Mouse (Mus musculus): Measurements from ENCODE around the gene Nxt1. TPM values are rescaled to one million over a fixed set of nuclear protein-coding genes. Genes with fewer than 3 reads are reported as not detected.
A peak's percentile ranks its signal among the peaks of the same experiment; 100 is the strongest.

Nxt1 gene
- total and polyA plus RNA-seq, 2 experiments from 2014 or later = 22.7 to 24.9 TPM

- Histone ChIP-seq H3K4me2 (ENCODE audit: low read depth, low read length, poor library complexity, severe bottlenecking) (no peak overlapping the region), H3K36me3 (ENCODE audit: insufficient read depth, low read length) (peaks cover 32% of the 10 kb centered on the region)
- ATAC-seq (ENCODE audit: low FRiP score) = no peak
These were observed 26.2 kb downstream of the Nxt1 start for GRCm38 (mm10) chr2:148698571-148698970.

GRCm38 (mm10) chr2:148706409-148707201 is 34.2 kb downstream of the Nxt1 start:
- DNase-seq (ENCODE audit: low spot score) (peak; percentile 71), ATAC-seq (ENCODE audit: low FRiP score) (peak; percentile 57; the same call in 1 of the 2 replicates)
- Histone ChIP-seq H3K36me3 (ENCODE audit: insufficient read depth, low read length) (peaks cover 21% of the 10 kb centered on the region; the same call in 1 of the 2 replicates), H3K4me3 (ENCODE audit: low read depth, low read length) (no peak overlapping the region), H3K9ac (replicated peaks; ENCODE audit: low read length, poor library complexity, severe bottlenecking) (no peak overlapping the region), H3K4me1 (ENCODE audit: insufficient read depth, low read length) (no peaks in the 10 kb centered on the region), H3K9me3 (ENCODE audit: low read length) (no peaks in the 10 kb centered on the region), H3K27me3 (ENCODE audit: insufficient read depth, low read length) (no peaks in the 10 kb centered on the region), H3K4me2 (ENCODE audit: low read depth, low read length, poor library complexity, severe bottlenecking) (no peak overlapping the region), H3K27ac (ENCODE audit: low read depth, low read length) (peak overlapping the region; percentile 47)
- WGBS = 76% methylated on average over 15 of the region's 15 CpGs
- TF ChIP-seq CTCF (IDR thresholded peaks at IDR 0.05) = peak; percentile 71

More at GRCm38 (mm10) chr2:148698571-148698970, 26.2 kb downstream of the Nxt1 start:
- no peak for DNase-seq (ENCODE audit: low spot score)
- Histone ChIP-seq H3K27me3 (ENCODE audit: insufficient read depth, low read length) (no peaks in the 10 kb centered on the region), H3K9me3 (ENCODE audit: low read length) (no peaks in the 10 kb centered on the region), H3K9ac (replicated peaks; ENCODE audit: low read length, poor library complexity, severe bottlenecking) (no peak overlapping the region), H3K4me3 (ENCODE audit: low read depth, low read length) (no peak overlapping the region), H3K4me1 (ENCODE audit: insufficient read depth, low read length) (no peaks in the 10 kb centered on the region), H3K27ac (ENCODE audit: low read depth, low read length) (no peak overlapping the region)
- WGBS = 87% methylated on average over 5 of the region's 5 CpGs
- TF ChIP-seq CTCF (IDR thresholded peaks at IDR 0.05) = no peak

DNA sequence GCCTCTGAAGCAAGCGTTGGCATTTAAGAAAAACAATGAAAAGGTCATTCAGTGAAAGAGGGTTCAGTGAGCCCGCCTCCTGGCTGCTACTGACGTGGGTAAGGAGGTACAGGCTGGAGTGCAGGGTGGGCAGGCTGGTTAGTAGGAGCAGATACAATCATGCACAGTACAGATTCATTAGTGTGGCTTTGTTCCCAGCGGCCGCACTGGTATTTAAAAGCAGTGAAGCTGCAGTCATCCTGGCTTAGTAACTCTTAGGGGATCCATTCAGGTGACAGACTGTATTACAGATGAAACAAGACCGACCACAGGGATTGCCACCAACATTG is 34.8 kb downstream of the Nxt1 start:
- ATAC-seq (ENCODE audit: low FRiP score) (no peak), DNase-seq (ENCODE audit: low spot score) (no peak)
- H3K4me3 ChIP-seq (ENCODE audit: low read depth, low read length) = no peak overlapping the region
- H3K4me1 ChIP-seq (ENCODE audit: insufficient read depth, low read length) = no peaks in the 10 kb centered on the region
- peaks cover 23% of the 10 kb centered on the region; the same call in 1 of the 2 replicates for H3K36me3 ChIP-seq (ENCODE audit: insufficient read depth, low read length)
- H3K9me3 ChIP-seq (ENCODE audit: low read length) = no peaks in the 10 kb centered on the region
- no peak overlapping the region for H3K4me2 ChIP-seq (ENCODE audit: low read depth, low read length, poor library complexity, severe bottlenecking)
- no peaks in the 10 kb centered on the region for H3K27me3 ChIP-seq (ENCODE audit: insufficient read depth, low read length)
- TF ChIP-seq CTCF (IDR thresholded peaks at IDR 0.05) = no peak
- WGBS = 71% methylated on average over 6 of the region's 6 CpGs
- H3K27ac ChIP-seq (ENCODE audit: low read depth, low read length) = no peak overlapping the region
- no peak overlapping the region for H3K9ac ChIP-seq (replicated peaks; ENCODE audit: low read length, poor library complexity, severe bottlenecking)

- H3K36me3 ChIP-seq (ENCODE audit: insufficient read depth, low read length) = peaks cover 14% of the 10 kb centered on the region; the same call in 1 of the 2 replicates
- no peaks in the 10 kb centered on the region for H3K9me3 ChIP-seq (ENCODE audit: low read length)
- DNase-seq (ENCODE audit: low spot score) (no peak), ATAC-seq (ENCODE audit: low FRiP score) (no peak)
- no peak for TF ChIP-seq CTCF (IDR thresholded peaks at IDR 0.05)
- H3K9ac ChIP-seq (replicated peaks; ENCODE audit: low read length, poor library complexity, severe bottlenecking) = no peak overlapping the region
- H3K4me3 ChIP-seq (ENCODE audit: low read depth, low read length) = no peak overlapping the region
- H3K27me3 ChIP-seq (ENCODE audit: insufficient read depth, low read length) = no peaks in the 10 kb centered on the region
- WGBS = 86% methylated on average over 3 of the region's 3 CpGs
- no peak overlapping the region for H3K4me2 ChIP-seq (ENCODE audit: low read depth, low read length, poor library complexity, severe bottlenecking)
- H3K4me1 ChIP-seq (ENCODE audit: insufficient read depth, low read length) = no peaks in the 10 kb centered on the region
- no peak overlapping the region for H3K27ac ChIP-seq (ENCODE audit: low read depth, low read length)
These were observed 39.9 kb downstream of the Nxt1 start for GRCm38 (mm10) chr2:148712326-148712725.

GRCm38 (mm10) chr2:148717072-148717471 is 44.7 kb downstream of the Nxt1 start:
- H3K27me3 ChIP-seq (ENCODE audit: insufficient read depth, low read length) = no peaks in the 10 kb centered on the region
- no peak overlapping the region for H3K9ac ChIP-seq (replicated peaks; ENCODE audit: low read length, poor library complexity, severe bottlenecking)
- 0 out of 2 replicates have a peak, but pooled peaks cover 3% of the 10 kb centered on the region for H3K36me3 ChIP-seq (ENCODE audit: insufficient read depth, low read length)
- no peak overlapping the region for H3K27ac ChIP-seq (ENCODE audit: low read depth, low read length)
- H3K4me3 ChIP-seq (ENCODE audit: low read depth, low read length) = no peak overlapping the region
- H3K4me1 ChIP-seq (ENCODE audit: insufficient read depth, low read length) = no peaks in the 10 kb centered on the region
- WGBS = 59% methylated on average over 2 of the region's 2 CpGs
- no peak overlapping the region for H3K4me2 ChIP-seq (ENCODE audit: low read depth, low read length, poor library complexity, severe bottlenecking)
- no peak for ATAC-seq (ENCODE audit: low FRiP score)
- DNase-seq (ENCODE audit: low spot score) = no peak
- H3K9me3 ChIP-seq (ENCODE audit: low read length) = no peaks in the 10 kb centered on the region
- TF ChIP-seq CTCF (IDR thresholded peaks at IDR 0.05) = no peak

DNA sequence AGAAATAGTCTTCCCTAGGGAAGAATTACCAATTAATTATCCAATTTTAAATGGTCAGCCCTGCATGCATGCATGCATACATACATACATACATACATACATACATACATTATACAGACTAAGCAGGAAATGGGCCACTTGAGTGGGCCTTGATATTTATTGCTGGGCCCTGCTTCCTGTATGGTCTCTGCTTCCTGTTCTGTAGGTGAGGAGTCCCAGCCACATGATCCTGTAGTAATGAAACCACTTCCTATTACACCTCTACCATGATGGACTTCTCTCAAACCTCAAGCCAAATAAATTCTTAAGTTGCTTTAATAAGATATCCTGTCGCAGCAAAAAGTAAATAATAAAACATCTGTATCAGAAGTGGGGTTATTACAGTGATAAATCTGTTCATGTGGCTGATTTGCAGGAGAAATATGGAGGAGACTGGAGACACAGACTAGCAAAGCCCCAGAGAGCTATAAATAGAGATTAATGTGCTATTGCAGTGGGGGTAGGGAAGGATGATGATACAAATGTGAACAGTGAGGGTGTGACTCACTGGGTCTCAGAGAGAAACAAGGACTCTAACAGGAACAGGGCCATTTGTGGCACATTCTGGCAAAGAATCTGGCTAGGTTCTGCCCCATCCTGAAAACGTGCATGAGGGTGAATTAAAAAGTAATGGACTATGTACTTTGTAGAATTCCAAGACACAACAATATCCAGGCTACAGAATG is 47.0 kb downstream of the Nxt1 start:
- no peak overlapping the region for H3K4me3 ChIP-seq (ENCODE audit: low read depth, low read length)
- no peak for TF ChIP-seq CTCF (IDR thresholded peaks at IDR 0.05)
- ATAC-seq (ENCODE audit: low FRiP score) (no peak), DNase-seq (ENCODE audit: low spot score) (no peak)
- no peaks in the 10 kb centered on the region for H3K9me3 ChIP-seq (ENCODE audit: low read length)
- no peak overlapping the region for H3K4me2 ChIP-seq (ENCODE audit: low read depth, low read length, poor library complexity, severe bottlenecking)
- 91% methylated on average over 2 of the region's 2 CpGs for WGBS
- no peak overlapping the region for H3K9ac ChIP-seq (replicated peaks; ENCODE audit: low read length, poor library complexity, severe bottlenecking)
- H3K36me3 ChIP-seq (ENCODE audit: insufficient read depth, low read length) = no peaks in the 10 kb centered on the region
- H3K4me1 ChIP-seq (ENCODE audit: insufficient read depth, low read length) = no peaks in the 10 kb centered on the region
- no peaks in the 10 kb centered on the region for H3K27me3 ChIP-seq (ENCODE audit: insufficient read depth, low read length)
- H3K27ac ChIP-seq (ENCODE audit: low read depth, low read length) = no peak overlapping the region

Other genes starting within 250 kb of the Nxt1 start
- gene Cd93, start 229.0 kb upstream of the Nxt1 start, total RNA-seq (2014; rRNA removed) = 16.9 and 23.0 TPM in 2 replicates
- 4.1 and 4.5 TPM in 2 replicates for gene Cd93, start 229.0 kb upstream of the Nxt1 start, polyA plus RNA-seq (2015; fragmentation: Nextera tagmentation; extraction: Ambion mirVana)
- gene Gzf1, start 8.4 kb downstream of the Nxt1 start, total RNA-seq (2014; rRNA removed) = 16.7 and 22.7 TPM in 2 replicates
- gene Gzf1, start 8.4 kb downstream of the Nxt1 start, polyA plus RNA-seq (2015; fragmentation: Nextera tagmentation; extraction: Ambion mirVana) = 14.1 and 14.4 TPM in 2 replicates
- gene Napb, start 59.9 kb downstream of the Nxt1 start, total RNA-seq (2014; rRNA removed) = 147 and 186 TPM in 2 replicates
- gene Napb, start 59.9 kb downstream of the Nxt1 start, polyA plus RNA-seq (2015; fragmentation: Nextera tagmentation; extraction: Ambion mirVana) = 117 and 127 TPM in 2 replicates
- gene Cstl1, start 77.8 kb downstream of the Nxt1 start, total RNA-seq (2014; rRNA removed) = not detected in 2 replicates
- gene Cstl1, start 77.8 kb downstream of the Nxt1 start, polyA plus RNA-seq (2015; fragmentation: Nextera tagmentation; extraction: Ambion mirVana) = not detected in 2 replicates
- not detected in 2 replicates for gene Cst11, start 98.9 kb downstream of the Nxt1 start, total RNA-seq (2014; rRNA removed)
- not detected in 2 replicates for gene Cst11, start 98.9 kb downstream of the Nxt1 start, polyA plus RNA-seq (2015; fragmentation: Nextera tagmentation; extraction: Ambion mirVana)
- gene 8030411F24Rik, start 109.4 kb downstream of the Nxt1 start, total RNA-seq (2014; rRNA removed) = not detected in 2 replicates
- gene 8030411F24Rik, start 109.4 kb downstream of the Nxt1 start, polyA plus RNA-seq (2015; fragmentation: Nextera tagmentation; extraction: Ambion mirVana) = not detected in 2 replicates
- not detected in 2 replicates for gene Cst12, start 116.8 kb downstream of the Nxt1 start, total RNA-seq (2014; rRNA removed)
- not detected in 2 replicates for gene Cst12, start 116.8 kb downstream of the Nxt1 start, polyA plus RNA-seq (2015; fragmentation: Nextera tagmentation; extraction: Ambion mirVana)
- gene Cst8, start 126.2 kb downstream of the Nxt1 start, total RNA-seq (2014; rRNA removed) = not detected in 2 replicates
- not detected in 2 replicates for gene Cst8, start 126.2 kb downstream of the Nxt1 start, polyA plus RNA-seq (2015; fragmentation: Nextera tagmentation; extraction: Ambion mirVana)
- gene Cst13, start 147.5 kb downstream of the Nxt1 start, total RNA-seq (2014; rRNA removed) = not detected in 2 replicates
- gene Cst13, start 147.5 kb downstream of the Nxt1 start, polyA plus RNA-seq (2015; fragmentation: Nextera tagmentation; extraction: Ambion mirVana) = not detected in 2 replicates
- not detected in 2 replicates for gene Cst9, start 162.5 kb downstream of the Nxt1 start, total RNA-seq (2014; rRNA removed)
- not detected in 2 replicates for gene Cst9, start 162.5 kb downstream of the Nxt1 start, polyA plus RNA-seq (2015; fragmentation: Nextera tagmentation; extraction: Ambion mirVana)
- not detected in 2 replicates for gene 9230104L09Rik, start 192.4 kb downstream of the Nxt1 start, total RNA-seq (2014; rRNA removed)
- not detected in 2 replicates for gene 9230104L09Rik, start 192.4 kb downstream of the Nxt1 start, polyA plus RNA-seq (2015; fragmentation: Nextera tagmentation; extraction: Ambion mirVana)
- 457 and 677 TPM in 2 replicates for gene Cst3, start 203.1 kb downstream of the Nxt1 start, total RNA-seq (2014; rRNA removed)
- gene Cst3, start 203.1 kb downstream of the Nxt1 start, polyA plus RNA-seq (2015; fragmentation: Nextera tagmentation; extraction: Ambion mirVana) = 1,077 and 1,177 TPM in 2 replicates